Mouse (Mus musculus): ENCODE data around the gene Zfp706.

DNA sequence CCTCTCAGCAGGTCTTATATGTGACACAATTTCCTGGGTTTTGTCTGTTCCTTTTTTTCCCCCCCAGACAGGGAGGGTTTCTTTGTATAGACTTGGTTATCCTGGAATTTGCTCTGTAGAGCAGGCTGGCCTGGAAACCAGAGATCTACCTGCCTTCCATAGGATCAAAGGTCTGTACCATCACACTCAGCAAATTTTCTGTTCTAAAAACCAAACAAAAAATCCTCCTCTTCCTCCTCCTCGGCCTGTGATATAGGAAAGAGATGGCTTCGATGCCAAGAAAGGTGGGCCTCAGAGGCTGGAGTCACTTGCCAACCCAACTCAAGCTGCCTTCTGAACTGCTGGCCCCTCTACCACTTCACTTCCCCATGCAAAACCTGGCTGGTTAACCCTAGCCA, 18.9 kb downstream of the Zfp706 start:
- no peak for TF ChIP-seq TAL1 (IDR thresholded peaks at IDR 0.05; ENCODE audit: low read length)
- TF ChIP-seq GATA1 (IDR thresholded peaks at IDR 0.05; ENCODE audit: low read length): no peak
